Mouse (Mus musculus) heart, embryonic 15.5 days (tissue): ENCODE data around the gene Dennd2c. TPM values are rescaled to one million over a fixed set of nuclear protein-coding genes. Genes with fewer than 3 reads are reported as not detected.
A peak's percentile ranks its signal among the peaks of the same experiment; 100 is the strongest.
"Not testable (repeated sequence)": the region's sequence is repeated elsewhere in the genome, so short reads cannot be mapped to it uniquely, and the experiment has no call there.

Experiments
- ATAC-seq: fragments of 200-750 bp; cut with Nextera tagmentation; replicated peaks from 2 replicates; pipeline ENCODE4 v1.8.0; 2017; ENCODE audit warnings: low read depth, moderate TSS enrichment; ENCODE audit not compliant: insufficient number of reproducible peaks, insufficient read depth, low FRiP score
- H3K27ac ChIP-seq: fragments of 300-500 bp; sonication (generic); 2 replicates; pipeline ENCODE4 v1.5.1; 2015; ENCODE audit warnings: mild to moderate bottlenecking, inconsistent platforms
- H3K27me3 ChIP-seq: fragments of 300-500 bp; sonication (generic); 2 replicates; pipeline ENCODE4 v1.6.1; 2015; ENCODE audit warnings: inconsistent platforms
- H3K36me3 ChIP-seq: fragments of 300-500 bp; sonication (generic); 2 replicates; pipeline ENCODE4 v1.6.1; 2015; ENCODE audit warnings: mild to moderate bottlenecking, inconsistent platforms
- H3K4me1 ChIP-seq: fragments of 300-500 bp; sonication (generic); replicated peaks from 2 replicates; pipeline ENCODE4 v1.6.1; 2015; ENCODE audit warnings: inconsistent platforms
- H3K4me2 ChIP-seq: fragments of 300-500 bp; sonication (generic); 2 replicates; pipeline ENCODE4 v1.6.1; 2015; ENCODE audit warnings: inconsistent platforms, mild to moderate bottlenecking, moderate library complexity
- H3K4me3 ChIP-seq: fragments of 300-500 bp; sonication (generic); 2 replicates; pipeline ENCODE4 v1.5.1; 2015; ENCODE audit warnings: mild to moderate bottlenecking, inconsistent platforms
- H3K9ac ChIP-seq: fragments of 300-500 bp; sonication (generic); 2 replicates; pipeline ENCODE4 v1.6.1; 2015; ENCODE audit warnings: mild to moderate bottlenecking, inconsistent platforms
- H3K9me3 ChIP-seq: fragments of 300-500 bp; sonication (generic); replicated peaks from 2 replicates; pipeline ENCODE4 v1.6.1; 2016; ENCODE audit warnings: inconsistent platforms
- WGBS: fragments of 180-500 bp; shearing (Covaris S2); methylation state at CpG from one replicate; pipeline ENCODE4 v1.1.7; 2015; ENCODE audit warnings: mixed read lengths; 5-methylcytosine and 5-hydroxymethylcytosine counted together
- polyA plus RNA-seq: library from polyadenylated mRNA; unstranded; fragments of >200 nt; fragmentation: Nextera tagmentation; extraction: Ambion mirVana; gene quantifications from 2 replicates; pipeline ENCODE4 v1.2.1, GENCODE M21; 2015

Gene Dennd2c
- polyA plus RNA-seq, 1 experiment from 2014 or later = 2.9 TPM

DNA sequence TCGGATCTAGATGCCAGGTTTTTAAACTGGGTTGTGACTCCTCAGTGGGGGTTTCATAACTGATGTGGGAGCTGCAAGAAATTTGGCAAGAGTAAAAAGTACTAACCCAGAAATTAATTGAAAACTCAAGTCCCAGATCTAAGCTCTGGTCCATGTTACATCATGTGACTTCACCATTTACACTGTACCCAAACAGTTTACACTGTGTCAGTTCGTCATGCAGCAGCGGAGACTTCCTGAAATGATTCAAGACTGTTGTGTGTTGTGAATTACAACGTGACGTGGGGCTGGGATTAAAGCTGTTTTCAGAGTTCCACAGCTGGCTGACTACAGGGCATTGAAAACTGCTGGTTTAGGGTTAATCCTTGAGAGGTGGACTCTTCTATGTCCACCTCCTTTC is 70.2 kb downstream of the Dennd2c start:
- peak overlapping the region; percentile 84 for H3K4me3 ChIP-seq
- H3K9ac ChIP-seq = peak overlapping the region; percentile 93
- peaks cover 32% of the 10 kb centered on the region for H3K36me3 ChIP-seq
- no peak for ATAC-seq
- no peaks in the 10 kb centered on the region for H3K9me3 ChIP-seq
- H3K27ac ChIP-seq = no peak overlapping the region
- WGBS = 50% methylated on average over 5 of the region's 5 CpGs
- H3K4me1 ChIP-seq = peaks cover 10% of the 10 kb centered on the region
- peak overlapping the region; percentile 64 for H3K4me2 ChIP-seq
- no peaks in the 10 kb centered on the region for H3K27me3 ChIP-seq

DNA sequence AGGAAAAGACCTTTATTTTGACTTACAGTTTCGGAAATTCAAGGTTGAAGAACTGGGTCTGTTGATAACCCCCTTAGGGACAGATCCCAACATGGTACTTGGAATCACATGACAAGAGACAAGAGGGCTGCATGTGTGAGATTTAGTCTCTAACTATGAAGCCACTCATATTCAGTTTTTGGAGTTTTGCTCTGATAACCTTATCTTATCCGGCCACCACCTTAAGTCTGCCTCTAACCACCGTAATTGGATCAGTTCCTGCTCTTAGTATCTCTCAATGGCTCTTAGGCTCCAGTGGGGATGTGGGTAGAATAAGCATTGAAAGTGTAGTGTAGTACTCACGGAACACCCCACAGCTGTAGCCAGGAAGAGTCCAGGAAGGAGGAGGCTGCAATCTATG is 74.3 kb downstream of the Dennd2c start:
- Histone ChIP-seq H3K4me2 (no peak overlapping the region), H3K4me1 (peaks cover 7% of the 10 kb centered on the region), H3K4me3 (no peak overlapping the region), H3K27me3 (no peaks in the 10 kb centered on the region), H3K27ac (no peak overlapping the region), H3K36me3 (peaks cover 44% of the 10 kb centered on the region), H3K9ac (no peak overlapping the region), H3K9me3 (no peaks in the 10 kb centered on the region)
- no peak for ATAC-seq
- WGBS = 82% methylated on average over 4 of the region's 4 CpGs

DNA sequence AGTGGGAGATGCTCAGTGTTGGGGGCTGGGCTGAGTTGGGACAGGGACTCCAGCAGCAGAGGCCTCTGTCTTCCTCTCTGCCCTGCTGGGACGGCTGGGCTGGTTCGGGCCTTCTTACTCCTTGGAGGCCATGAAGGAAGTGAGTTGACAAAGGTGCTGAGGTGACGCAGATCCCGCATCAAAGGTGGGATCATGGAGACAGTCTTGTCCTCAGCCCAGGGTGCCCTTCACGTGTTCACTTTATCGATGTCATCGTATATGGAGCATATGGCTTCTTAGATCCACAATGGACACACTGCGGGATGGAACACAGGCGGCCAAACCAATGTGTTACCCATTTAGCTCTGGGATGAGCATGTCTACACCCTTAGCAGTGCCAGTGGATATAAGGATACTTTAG is 77.1 kb downstream of the Dennd2c start:
- WGBS = 88% methylated on average over 9 of the region's 9 CpGs
- no peak for ATAC-seq
- H3K4me2 ChIP-seq = no peak overlapping the region
- no peak overlapping the region for H3K9ac ChIP-seq
- H3K4me3 ChIP-seq = no peak overlapping the region
- no peaks in the 10 kb centered on the region for H3K27me3 ChIP-seq
- H3K9me3 ChIP-seq = no peaks in the 10 kb centered on the region
- H3K36me3 ChIP-seq = peaks cover 38% of the 10 kb centered on the region
- no peaks in the 10 kb centered on the region for H3K4me1 ChIP-seq
- no peak overlapping the region for H3K27ac ChIP-seq

DNA sequence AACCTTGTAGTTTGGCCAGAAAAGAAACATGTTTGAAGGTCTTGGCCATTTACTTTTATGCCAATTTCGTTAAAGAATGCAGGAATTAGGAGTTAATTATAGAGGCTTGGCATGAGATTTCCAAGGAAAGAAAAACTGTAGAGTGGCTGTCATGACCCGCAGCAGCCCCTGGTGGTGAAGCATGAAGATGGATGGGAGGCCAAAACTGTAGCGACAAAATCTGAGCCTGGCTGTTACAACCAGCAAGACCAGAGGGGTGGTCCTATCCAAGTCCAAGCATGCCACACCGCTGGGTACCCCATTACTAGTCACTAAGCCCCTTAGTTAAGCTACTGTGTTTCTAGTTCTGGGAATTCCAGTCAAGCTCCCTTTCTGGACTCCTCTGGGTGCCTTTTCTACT is 78.8 kb downstream of the Dennd2c start:
- WGBS = 41% methylated on average over 4 of the region's 4 CpGs
- no peak for ATAC-seq

DNA sequence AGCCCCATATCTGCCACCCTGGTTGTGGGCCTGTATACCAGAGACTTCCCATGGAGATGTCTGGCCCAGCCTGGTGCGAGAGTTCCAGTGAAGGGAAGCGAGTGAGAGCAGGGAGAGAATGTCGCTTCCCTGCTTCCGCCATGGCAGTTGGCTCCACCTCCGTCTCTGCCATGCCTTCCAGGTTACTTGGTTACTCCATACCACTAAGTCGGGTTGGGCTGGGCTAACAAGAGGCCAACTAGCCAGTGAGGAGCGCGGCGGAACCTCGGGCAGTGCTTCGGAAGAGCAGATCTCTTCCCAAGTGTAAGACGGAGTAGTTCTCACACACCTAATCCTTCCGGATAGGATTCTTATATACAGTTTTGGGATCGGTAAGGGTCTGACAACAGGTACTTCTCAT is 80.4 kb downstream of the Dennd2c start:
- WGBS = 80% methylated on average over 14 of the region's 14 CpGs

More for the DNA sequence above, 78.8 kb downstream of the Dennd2c start:
- H3K4me1 ChIP-seq = no peaks in the 10 kb centered on the region
- no peak overlapping the region for H3K9ac ChIP-seq
- no peaks in the 10 kb centered on the region for H3K27me3 ChIP-seq
- H3K4me3 ChIP-seq = no peak overlapping the region
- no peak overlapping the region for H3K27ac ChIP-seq
- H3K9me3 ChIP-seq = no peaks in the 10 kb centered on the region
- no peak overlapping the region for H3K4me2 ChIP-seq
- H3K36me3 ChIP-seq = peaks cover 24% of the 10 kb centered on the region

DNA sequence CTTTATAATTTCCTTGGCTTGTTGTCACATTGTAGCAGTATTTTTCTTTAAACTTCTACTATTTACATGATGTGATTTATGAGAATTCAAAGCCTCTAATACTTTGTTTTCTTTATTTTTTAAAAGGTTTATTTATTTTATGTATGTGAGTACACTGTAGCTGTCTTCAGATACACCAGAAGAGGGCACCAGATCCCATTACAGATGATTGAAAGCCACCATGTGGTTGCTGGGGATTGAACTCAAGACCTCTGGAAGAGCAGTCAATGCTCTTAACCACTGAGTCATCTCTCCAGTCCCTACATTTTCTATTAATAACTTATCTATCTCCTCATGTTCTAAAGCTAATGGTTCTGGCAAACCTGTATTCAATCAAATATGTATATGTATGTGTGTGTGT is 82.1 kb downstream of the Dennd2c start:
- not testable (repeated sequence) for H3K36me3 ChIP-seq, H3K4me2 ChIP-seq, H3K4me1 ChIP-seq, H3K27me3 ChIP-seq, H3K9me3 ChIP-seq, H3K4me3 ChIP-seq, H3K27ac ChIP-seq, H3K9ac ChIP-seq, ATAC-seq

More for the DNA sequence above, 80.4 kb downstream of the Dennd2c start:
- Histone ChIP-seq H3K4me2 (no peak overlapping the region), H3K9me3 (no peaks in the 10 kb centered on the region), H3K9ac (no peak overlapping the region), H3K27ac (no peak overlapping the region), H3K27me3 (no peaks in the 10 kb centered on the region), H3K4me1 (no peaks in the 10 kb centered on the region), H3K36me3 (peaks cover 13% of the 10 kb centered on the region), H3K4me3 (no peak overlapping the region)
- no peak for ATAC-seq

DNA sequence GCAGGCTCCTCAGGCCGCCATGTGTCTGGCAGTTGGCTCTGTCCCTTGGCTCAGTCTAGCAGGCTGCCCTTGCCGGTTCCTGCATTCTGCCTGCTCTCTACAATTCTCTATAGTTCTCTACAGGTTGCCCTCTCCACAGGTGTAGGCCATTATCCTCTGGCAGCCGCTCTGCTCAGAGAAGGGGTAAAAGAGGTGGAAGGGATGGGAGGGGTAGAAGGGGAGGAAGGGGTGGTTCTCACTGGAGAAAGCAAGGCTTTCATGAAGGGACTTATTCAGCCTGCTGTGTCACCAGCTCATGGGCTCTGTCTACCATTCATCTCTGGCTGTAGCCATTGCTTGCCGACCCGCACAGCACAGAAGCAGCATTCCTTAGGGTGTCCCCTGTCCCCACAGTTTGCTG is 86.0 kb downstream of the Dennd2c start:
- WGBS = 66% methylated on average over 5 of the region's 5 CpGs
- ATAC-seq = no peak
- H3K9ac ChIP-seq = no peak overlapping the region
- no peak overlapping the region for H3K4me3 ChIP-seq
- H3K27ac ChIP-seq = no peak overlapping the region
- no peaks in the 10 kb centered on the region for H3K4me1 ChIP-seq
- no peaks in the 10 kb centered on the region for H3K9me3 ChIP-seq
- no peak overlapping the region for H3K4me2 ChIP-seq
- H3K27me3 ChIP-seq = no peaks in the 10 kb centered on the region
- H3K36me3 ChIP-seq = no peaks in the 10 kb centered on the region

DNA sequence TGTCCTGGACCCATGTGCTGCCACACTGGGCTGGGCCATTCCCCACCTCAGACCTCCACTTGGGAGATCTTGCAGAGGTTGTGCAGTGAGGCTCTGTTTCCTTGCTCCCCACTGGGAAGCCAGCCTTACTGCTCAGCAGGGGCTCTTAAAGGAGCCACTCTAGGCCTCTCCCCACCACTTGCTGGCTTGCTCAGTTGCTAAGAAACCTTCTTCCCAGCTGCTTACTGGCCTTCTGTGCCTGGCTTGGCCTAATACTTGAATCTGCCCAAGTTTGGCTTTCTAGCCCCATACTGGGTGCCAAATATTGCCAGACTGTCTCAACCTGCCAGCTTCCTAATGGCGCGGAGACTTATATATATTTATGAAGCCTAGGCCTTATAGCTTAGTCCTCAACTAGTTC is 86.5 kb downstream of the Dennd2c start:
- no peak overlapping the region for H3K9ac ChIP-seq
- H3K27ac ChIP-seq = no peak overlapping the region
- H3K4me1 ChIP-seq = no peaks in the 10 kb centered on the region
- 88% methylated on average over 2 of the region's 2 CpGs for WGBS
- no peaks in the 10 kb centered on the region for H3K36me3 ChIP-seq
- peaks cover 3% of the 10 kb centered on the region; the same call in 1 of the 2 replicates for H3K9me3 ChIP-seq
- no peaks in the 10 kb centered on the region for H3K27me3 ChIP-seq
- H3K4me3 ChIP-seq = no peak overlapping the region
- no peak for ATAC-seq
- no peak overlapping the region for H3K4me2 ChIP-seq

DNA sequence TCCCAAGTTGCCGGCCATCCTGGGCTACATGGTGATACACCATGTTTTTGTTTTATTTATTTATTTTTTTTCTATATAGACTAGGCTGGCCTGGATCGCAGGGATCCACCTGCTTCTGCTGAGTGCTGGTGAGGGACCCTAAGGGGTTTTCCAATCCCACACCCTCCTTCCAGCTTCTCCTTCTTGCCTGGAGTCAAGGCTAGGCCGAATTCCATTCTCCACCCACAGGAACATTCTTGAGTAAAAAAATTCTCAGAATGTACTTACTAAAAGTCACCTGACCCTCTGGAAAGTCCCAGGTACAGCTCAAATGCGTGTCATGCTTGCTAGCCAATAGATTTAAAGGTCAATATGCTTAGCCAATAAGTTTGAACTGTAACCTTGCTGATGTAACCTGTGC is 89.8 kb downstream of the Dennd2c start:
- H3K9me3 ChIP-seq = peaks cover 4% of the 10 kb centered on the region; the same call in 1 of the 2 replicates
- H3K4me2 ChIP-seq = no peak overlapping the region
- H3K36me3 ChIP-seq = no peaks in the 10 kb centered on the region
- whole genome bisulfite sequencing = 87% methylated on average over 4 of the region's 4 CpGs
- no peak overlapping the region for H3K27ac ChIP-seq
- no peak for ATAC-seq
- H3K4me1 ChIP-seq = no peaks in the 10 kb centered on the region
- H3K27me3 ChIP-seq = no peaks in the 10 kb centered on the region
- H3K4me3 ChIP-seq = no peak overlapping the region
- H3K9ac ChIP-seq = no peak overlapping the region

DNA sequence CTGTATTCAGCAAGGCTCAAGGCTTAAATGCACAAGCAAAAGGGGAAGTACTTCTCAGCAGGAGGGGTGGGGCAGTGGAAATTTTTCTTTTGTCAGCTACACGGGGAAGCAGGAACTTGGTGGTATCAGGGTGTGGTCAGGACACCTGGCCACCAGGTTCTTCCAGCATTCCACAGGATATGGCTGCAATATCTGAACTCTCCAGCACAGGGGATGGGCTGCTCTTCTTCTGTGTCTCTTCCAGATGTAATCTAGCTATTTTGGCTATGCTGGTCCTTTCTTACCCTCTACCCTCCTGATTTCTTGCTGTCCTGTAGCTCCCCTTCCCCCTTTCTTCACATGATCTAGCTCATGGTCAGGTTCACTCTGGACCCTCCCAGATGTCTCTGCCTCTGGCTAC is 90.8 kb downstream of the Dennd2c start:
- no peak overlapping the region for H3K9ac ChIP-seq
- H3K27ac ChIP-seq = no peak overlapping the region
- no peaks in the 10 kb centered on the region for H3K36me3 ChIP-seq
- no peak overlapping the region for H3K4me2 ChIP-seq
- H3K9me3 ChIP-seq = peaks cover 4% of the 10 kb centered on the region; the same call in 1 of the 2 replicates
- H3K4me3 ChIP-seq = no peak overlapping the region
- 71% methylated on average over 1 of the region's 1 CpGs for WGBS
- H3K27me3 ChIP-seq = no peaks in the 10 kb centered on the region
- ATAC-seq = no peak
- no peaks in the 10 kb centered on the region for H3K4me1 ChIP-seq

DNA sequence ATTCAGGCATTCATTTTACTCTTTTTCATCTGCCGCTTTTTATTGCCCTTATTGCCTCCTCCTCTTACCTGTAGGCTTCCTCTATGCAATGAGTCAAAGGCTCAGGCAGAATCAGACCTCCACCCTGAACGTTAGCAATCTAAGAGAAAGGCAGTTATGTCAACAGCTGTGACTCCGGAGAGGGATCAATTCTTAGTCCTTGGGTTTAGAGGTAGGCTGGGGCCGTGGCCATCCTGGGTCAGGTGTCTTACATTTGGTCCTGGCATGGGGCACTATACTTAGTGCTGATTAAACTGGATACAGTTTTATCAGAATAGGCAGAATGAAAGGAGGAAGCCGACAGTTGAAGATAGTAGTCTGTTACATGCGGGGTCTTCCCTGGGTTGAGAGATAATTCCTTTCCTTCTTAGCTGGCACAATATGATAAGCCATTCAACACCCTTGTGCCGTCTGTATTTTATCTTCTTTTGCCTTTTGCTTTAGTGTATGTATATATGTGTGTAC is 94.0 kb downstream of the Dennd2c start:
- H3K27ac ChIP-seq = no peak overlapping the region
- H3K36me3 ChIP-seq = no peaks in the 10 kb centered on the region
- H3K9ac ChIP-seq = no peak overlapping the region
- H3K4me3 ChIP-seq = no peak overlapping the region
- no peaks in the 10 kb centered on the region for H3K27me3 ChIP-seq
- no peak for ATAC-seq
- no peak overlapping the region for H3K4me2 ChIP-seq
- H3K9me3 ChIP-seq = peaks cover 4% of the 10 kb centered on the region; the same call in 1 of the 2 replicates
- H3K4me1 ChIP-seq = no peaks in the 10 kb centered on the region; the same call in 1 of the 2 replicates
- 44% methylated on average over 7 of the region's 7 CpGs for WGBS

DNA sequence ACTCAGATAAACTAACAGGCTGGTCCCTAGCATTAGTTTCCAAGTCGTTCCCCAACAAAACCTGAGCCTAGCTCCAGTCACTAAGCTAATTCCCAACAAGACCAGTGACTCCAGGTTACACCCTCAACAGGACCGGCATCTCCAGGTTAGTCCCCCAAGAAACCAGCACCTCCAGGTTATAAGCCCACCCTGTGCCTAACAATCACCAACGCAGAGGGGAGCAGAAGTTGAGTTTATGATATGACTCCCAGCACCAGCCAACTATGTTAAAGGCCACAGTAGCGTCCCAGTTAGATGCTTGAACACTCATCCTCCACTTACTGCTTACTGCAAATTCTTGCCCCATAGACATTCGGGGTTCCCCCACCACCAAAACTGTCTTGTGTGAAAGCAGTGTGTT is 97.0 kb downstream of the Dennd2c start:
- no peak overlapping the region for H3K27ac ChIP-seq
- no peak for ATAC-seq
- H3K9ac ChIP-seq = no peak overlapping the region
- H3K9me3 ChIP-seq = no peaks in the 10 kb centered on the region
- H3K4me2 ChIP-seq = no peak overlapping the region
- H3K4me1 ChIP-seq = no peaks in the 10 kb centered on the region; the same call in 1 of the 2 replicates
- WGBS = 82% methylated on average over 5 of the region's 5 CpGs
- no peak overlapping the region for H3K4me3 ChIP-seq
- H3K36me3 ChIP-seq = no peaks in the 10 kb centered on the region
- H3K27me3 ChIP-seq = no peaks in the 10 kb centered on the region
